Comparison of ENCODE assay signal across 13 mouse cellular contexts in genomic region chr14:54180271-54180670, GRCm38 (mm10).
A peak's percentile ranks its signal among the peaks of the same experiment; 100 is the strongest.
DNase-seq lines count a peak whose midpoint lies in the region; ATAC-seq and TF ChIP-seq lines count a peak whose summit lies in the region.
"Had no signal": no experiment of that assay in that cellular context is flagged by ENCODE, and none has a peak within 500 bp of the region (broad histone marks: within the 10 kb centered on the region; RNA-seq: fewer than 3 reads in every experiment).

No protein-coding gene starts in this region.

- ATAC-seq in heart, embryonic 13.5 days (ENCODE audit: extremely low read depth, insufficient number of reproducible peaks, low FRiP score, low TSS enrichment): no peak
- ATAC-seq in heart, embryonic 16.5 days (replicated peaks; ENCODE audit: extremely low read depth, insufficient read depth, low FRiP score): peak; percentile 42; the same call in 1 of the 2 replicates
- no peak for ATAC-seq in forebrain, embryonic 16.5 days
- ATAC-seq: forebrain, embryonic 14.5 days; Patski had no signal

- H3K4me3 ChIP-seq in heart, embryonic 13.5 days: no peak overlapping the region
- no peak overlapping the region for H3K4me3 ChIP-seq in heart, embryonic 10.5 days
- no peak overlapping the region for H3K4me3 ChIP-seq in layer of hippocampus, adult 2 months
- H3K4me3 ChIP-seq in brown adipose tissue, adult 24 weeks (ENCODE audit: insufficient read depth, low read depth, low read length): no peak overlapping the region
- H3K4me3 ChIP-seq in heart, embryonic 16.5 days (ENCODE audit: low read length): no peak overlapping the region
- H3K4me3 ChIP-seq in forebrain, embryonic 16.5 days (replicated peaks; ENCODE audit: low read length): no peak overlapping the region
- H3K4me3 ChIP-seq: embryonic facial prominence, embryonic 13.5 days; neural tube, embryonic 15.5 days had no signal

- peak overlapping the region; percentile 40 for H3K27ac ChIP-seq in heart, embryonic 13.5 days (replicated peaks)
- H3K27ac ChIP-seq in heart, embryonic 10.5 days: no peak overlapping the region; the same call in 1 of the 2 replicates
- H3K27ac ChIP-seq in layer of hippocampus, adult 2 months: peak overlapping the region; percentile 6; the same call in 1 of the 2 replicates
- peak overlapping the region; percentile 21; the same call in 1 of the 2 replicates for H3K27ac ChIP-seq in brown adipose tissue, adult 24 weeks (replicated peaks; ENCODE audit: low read depth, low read length)
- peak overlapping the region; percentile 2 for H3K27ac ChIP-seq in heart, embryonic 16.5 days (ENCODE audit: low read length)
- H3K27ac ChIP-seq in forebrain, embryonic 16.5 days (ENCODE audit: low read length): no peak overlapping the region
- H3K27ac ChIP-seq: embryonic facial prominence, embryonic 13.5 days had no signal

- H3K9me3 ChIP-seq in heart, embryonic 13.5 days: no peaks in the 10 kb centered on the region
- no peaks in the 10 kb centered on the region for H3K9me3 ChIP-seq in heart, embryonic 10.5 days
- H3K9me3 ChIP-seq in heart, embryonic 16.5 days (replicated peaks; ENCODE audit: control insufficient read depth, low read length): no peaks in the 10 kb centered on the region
- H3K9me3 ChIP-seq in forebrain, embryonic 16.5 days (ENCODE audit: control insufficient read depth, low read length): no peaks in the 10 kb centered on the region
- H3K9me3 ChIP-seq: embryonic facial prominence, embryonic 13.5 days; neural tube, embryonic 15.5 days had no signal

- no peak overlapping the region for H3K4me2 ChIP-seq in heart, embryonic 13.5 days
- H3K4me2 ChIP-seq in heart, embryonic 16.5 days (ENCODE audit: low read depth, low read length): no peak overlapping the region
- no peak overlapping the region for H3K4me2 ChIP-seq in forebrain, embryonic 16.5 days (ENCODE audit: low read length)
- H3K4me2 ChIP-seq: embryonic facial prominence, embryonic 13.5 days; neural tube, embryonic 15.5 days had no signal

- H3K9ac ChIP-seq in heart, embryonic 13.5 days: 0 out of 2 replicates have a peak overlapping the region, but pooled peaks have one; percentile 14
- H3K9ac ChIP-seq in heart, embryonic 16.5 days (ENCODE audit: low read length): no peak overlapping the region
- H3K9ac ChIP-seq in forebrain, embryonic 16.5 days (replicated peaks; ENCODE audit: low read depth, low read length): no peak overlapping the region
- H3K9ac ChIP-seq: embryonic facial prominence, embryonic 13.5 days; neural tube, embryonic 15.5 days had no signal

- 40% methylated on average over 3 of the region's 3 CpGs for WGBS in heart, embryonic 13.5 days
- WGBS in heart, embryonic 10.5 days: 63% methylated on average over 3 of the region's 3 CpGs
- 44% methylated on average over 3 of the region's 3 CpGs for WGBS in heart, embryonic 16.5 days
- 62% methylated on average over 3 of the region's 3 CpGs for WGBS in forebrain, embryonic 16.5 days

- no peaks in the 10 kb centered on the region for H3K36me3 ChIP-seq in heart, embryonic 13.5 days
- H3K36me3 ChIP-seq in heart, embryonic 10.5 days: no peaks in the 10 kb centered on the region
- no peaks in the 10 kb centered on the region for H3K36me3 ChIP-seq in heart, embryonic 16.5 days (ENCODE audit: control insufficient read depth, insufficient read depth)
- H3K36me3 ChIP-seq in forebrain, embryonic 16.5 days (ENCODE audit: control insufficient read depth, insufficient read depth): no peaks in the 10 kb centered on the region
- H3K36me3 ChIP-seq: embryonic facial prominence, embryonic 13.5 days; neural tube, embryonic 15.5 days had no signal

- no peak for TF ChIP-seq CTCF in layer of hippocampus, adult 2 months (conservative IDR thresholded peaks at IDR 0.05)

- DNase-seq in heart, embryonic 10.5 days (ENCODE audit: low spot score): no peak
- DNase-seq in layer of hippocampus, adult 2 months (ENCODE audit: low spot score in 2 of 2): no peak
- no peak for DNase-seq in layer of hippocampus, postnatal 25 days (ENCODE audit: extremely low spot score in 1 of 2, low spot score in 1 of 2)
- DNase-seq: gastrocnemius, postnatal 25 days; thymus, postnatal 4 days had no signal

- no peaks in the 10 kb centered on the region for H3K27me3 ChIP-seq in heart, embryonic 13.5 days (replicated peaks)
- H3K27me3 ChIP-seq in heart, embryonic 10.5 days (ENCODE audit: insufficient read depth, poor library complexity, severe bottlenecking): no peaks in the 10 kb centered on the region
- no peaks in the 10 kb centered on the region for H3K27me3 ChIP-seq in heart, embryonic 16.5 days (ENCODE audit: control insufficient read depth, insufficient read depth, low read length)
- no peaks in the 10 kb centered on the region for H3K27me3 ChIP-seq in forebrain, embryonic 16.5 days (replicated peaks; ENCODE audit: control insufficient read depth, insufficient read depth, low read length)
- H3K27me3 ChIP-seq: embryonic facial prominence, embryonic 13.5 days; neural tube, embryonic 15.5 days; Patski had no signal

- H3K4me1 ChIP-seq in heart, embryonic 13.5 days: peaks cover 47% of the 10 kb centered on the region
- H3K4me1 ChIP-seq in heart, embryonic 10.5 days: peaks cover 46% of the 10 kb centered on the region
- no peaks in the 10 kb centered on the region for H3K4me1 ChIP-seq in brown adipose tissue, adult 24 weeks (ENCODE audit: control insufficient read depth, insufficient read depth, insufficient read length, low read length)
- H3K4me1 ChIP-seq in heart, embryonic 16.5 days (ENCODE audit: control insufficient read depth, insufficient read depth, low read length): peaks cover 22% of the 10 kb centered on the region
- H3K4me1 ChIP-seq in forebrain, embryonic 16.5 days (replicated peaks; ENCODE audit: control insufficient read depth, insufficient read depth, low read length): peaks cover 7% of the 10 kb centered on the region; the same call in 1 of the 2 replicates

Comparison
In these comparisons a context has a peak if more than half of its experiments do, and no peak if none do; other contexts are left out.
1. H3K27ac ChIP-seq: peak in heart, embryonic 13.5 days (single experiment), layer of hippocampus, adult 2 months (single experiment), brown adipose tissue, adult 24 weeks (single experiment) and heart, embryonic 16.5 days (single experiment); none in heart, embryonic 10.5 days (single experiment) and forebrain, embryonic 16.5 days (single experiment).